Mouse (Mus musculus) kidney, adult 2 months (tissue): ENCODE measurements at regions not wholly inside any gene's neighbourhood (a gene's known extent, or its start where the extent isn't known, plus 50 kb on each side); places are given as distances from the start of the nearest gene placed in this dataset.

Source experiments
- DNase-seq: peaks from one replicate; pipeline ENCODE4 v3.0.0; 2021
- H3K27ac ChIP-seq: fragments of 200-500 bp; 2 replicates; pipeline ENCODE4 v1.5.1; 2012; ENCODE audit warnings: low read depth, low read length, control low read depth, inconsistent platforms; ENCODE audit not compliant: insufficient read depth
- H3K27me3 ChIP-seq: fragments of 200-500 bp; replicated peaks from 2 replicates; pipeline ENCODE4 v1.6.1; 2012; ENCODE audit warnings: mild to moderate bottlenecking, moderate library complexity, low read length, inconsistent platforms; ENCODE audit not compliant: control insufficient read depth, insufficient read depth
- H3K36me3 ChIP-seq: fragments of 200-500 bp; 2 replicates; pipeline ENCODE4 v1.6.1; 2012; ENCODE audit warnings: mild to moderate bottlenecking, moderate library complexity, low read length, inconsistent platforms; ENCODE audit not compliant: control insufficient read depth, insufficient read depth
- H3K4me1 ChIP-seq: fragments of 200-500 bp; 2 replicates; pipeline ENCODE4 v1.6.1; 2011; ENCODE audit warnings: low read length; ENCODE audit not compliant: control insufficient read depth, insufficient read depth
- H3K4me3 ChIP-seq: fragments of 200-500 bp; 2 replicates; pipeline ENCODE4 v1.5.1; 2011; ENCODE audit warnings: mild to moderate bottlenecking, low read depth, low read length, control low read depth; ENCODE audit not compliant: insufficient read depth
- CTCF ChIP-seq: fragments of 200-500 bp; conservative IDR thresholded peaks from 2 replicates; pipeline ENCODE4 v1.5.1; 2011; ENCODE audit warnings: low read depth, mild to moderate bottlenecking, control low read depth, low read length, moderate library complexity, mixed read lengths; ENCODE audit not compliant: insufficient read depth, insufficient read length
- POLR2A ChIP-seq: fragments of 200-500 bp; IDR thresholded peaks from one replicate; pipeline ENCODE4 v1.6.1; 2011; ENCODE audit warnings: low read depth, low read length, control low read depth
- WGBS: fragments of 180-500 bp; shearing (Covaris S2); methylation state at CpG from one replicate; pipeline ENCODE4 v1.1.7; 2018; 5-methylcytosine and 5-hydroxymethylcytosine counted together

- H3K4me1 ChIP-seq = no peaks in the 10 kb centered on the region; the same call in 1 of the 2 replicates
- H3K36me3 ChIP-seq = no peaks in the 10 kb centered on the region
- H3K4me3 ChIP-seq = no peak overlapping the region
- DNase-seq = no peak
- 61% methylated on average over 2 of the region's 2 CpGs for WGBS
- no peak overlapping the region; the same call in 1 of the 2 replicates for H3K27ac ChIP-seq
- H3K27me3 ChIP-seq = no peaks in the 10 kb centered on the region
- no peak for TF ChIP-seq POLR2A
- no peak for TF ChIP-seq CTCF
Measured at GRCm38 (mm10) chr1:136690068-136690467, 65.4 kb downstream of the Zfp281 start.

GRCm38 (mm10) chr1:136693421-136693820 is 68.7 kb downstream of the Zfp281 start:
- no peak for DNase-seq
- H3K4me3 ChIP-seq = no peak overlapping the region
- H3K4me1 ChIP-seq = no peaks in the 10 kb centered on the region; the same call in 1 of the 2 replicates
- no peak for TF ChIP-seq POLR2A
- TF ChIP-seq CTCF = no peak
- H3K27me3 ChIP-seq = no peaks in the 10 kb centered on the region
- WGBS = 69% methylated on average over 5 of the region's 5 CpGs
- no peak overlapping the region for H3K27ac ChIP-seq
- H3K36me3 ChIP-seq = no peaks in the 10 kb centered on the region

- H3K27ac ChIP-seq = no peak overlapping the region
Measured at GRCm38 (mm10) chr1:136694983-136695382, 70.3 kb downstream of the Zfp281 start.

GRCm38 (mm10) chr1:136696077-136696641 is 71.5 kb downstream of the Zfp281 start:
- Histone ChIP-seq H3K4me1 (no peaks in the 10 kb centered on the region), H3K27ac (peak overlapping the region; percentile 3; the same call in 1 of the 2 replicates), H3K27me3 (no peaks in the 10 kb centered on the region), H3K4me3 (peak overlapping the region; percentile 7; the same call in 1 of the 2 replicates), H3K36me3 (no peaks in the 10 kb centered on the region)
- TF ChIP-seq POLR2A (no peak), CTCF (no peak)
- peak; percentile 45 for DNase-seq
- 24% methylated on average over 19 of the region's 19 CpGs for WGBS

More at GRCm38 (mm10) chr1:136694983-136695382, 70.3 kb downstream of the Zfp281 start:
- WGBS = 60% methylated on average over 7 of the region's 7 CpGs
- Histone ChIP-seq H3K27me3 (no peaks in the 10 kb centered on the region), H3K4me1 (no peaks in the 10 kb centered on the region; the same call in 1 of the 2 replicates), H3K4me3 (no peak overlapping the region), H3K36me3 (no peaks in the 10 kb centered on the region)
- DNase-seq = no peak
- no peak for TF ChIP-seq CTCF
- no peak for TF ChIP-seq POLR2A

- no peak overlapping the region for H3K4me3 ChIP-seq
- H3K36me3 ChIP-seq = no peaks in the 10 kb centered on the region
- no peaks in the 10 kb centered on the region for H3K27me3 ChIP-seq
- TF ChIP-seq CTCF (no peak), POLR2A (no peak)
- DNase-seq = peak; percentile 13
- 34% methylated on average over 9 of the region's 9 CpGs for WGBS
- no peak overlapping the region for H3K27ac ChIP-seq
- H3K4me1 ChIP-seq = no peaks in the 10 kb centered on the region
Measured at GRCm38 (mm10) chr1:136698454-136699152, 73.9 kb downstream of the Zfp281 start.

- DNase-seq = no peak
- TF ChIP-seq POLR2A = no peak
- TF ChIP-seq CTCF = no peak
- Histone ChIP-seq H3K36me3 (no peaks in the 10 kb centered on the region), H3K27me3 (no peaks in the 10 kb centered on the region), H3K4me3 (no peak overlapping the region), H3K4me1 (no peaks in the 10 kb centered on the region), H3K27ac (no peak overlapping the region)
- 81% methylated on average over 7 of the region's 7 CpGs for WGBS
Measured at GRCm38 (mm10) chr1:136699153-136699524, 74.4 kb downstream of the Zfp281 start.

GRCm38 (mm10) chr1:136699571-136699970 is 74.9 kb downstream of the Zfp281 start:
- H3K36me3 ChIP-seq = no peaks in the 10 kb centered on the region
- H3K27ac ChIP-seq = no peak overlapping the region
- H3K27me3 ChIP-seq = no peaks in the 10 kb centered on the region
- no peak for TF ChIP-seq CTCF
- no peak for TF ChIP-seq POLR2A
- no peaks in the 10 kb centered on the region for H3K4me1 ChIP-seq
- no peak overlapping the region for H3K4me3 ChIP-seq
- no peak for DNase-seq
- whole genome bisulfite sequencing = 84% methylated on average over 8 of the region's 8 CpGs
